Mouse (Mus musculus) hindbrain, embryonic 12.5 days (tissue): ENCODE results near the gene Olfml3. TPM values are rescaled to one million over a fixed set of nuclear protein-coding genes. Genes with fewer than 3 reads are reported as not detected.

Experiments used
- ATAC-seq: fragments of 200-750 bp; cut with Nextera tagmentation; 2 replicates; pipeline ENCODE4 v1.8.0; 2017; ENCODE audit warnings: moderate TSS enrichment; ENCODE audit not compliant: low FRiP score
- H3K27ac ChIP-seq: fragments of 300-500 bp; sonication (generic); 2 replicates; pipeline ENCODE4 v1.5.1; 2016; ENCODE audit warnings: mild to moderate bottlenecking
- H3K27me3 ChIP-seq: fragments of 300-500 bp; sonication (generic); 2 replicates; pipeline ENCODE4 v1.6.1; 2016; ENCODE audit warnings: mild to moderate bottlenecking
- H3K36me3 ChIP-seq: fragments of 300-500 bp; sonication (generic); 2 replicates; pipeline ENCODE4 v1.6.1; 2016; ENCODE audit warnings: mild to moderate bottlenecking
- H3K4me1 ChIP-seq: fragments of 300-500 bp; sonication (generic); 2 replicates; pipeline ENCODE4 v1.6.1; 2016
- H3K4me2 ChIP-seq: fragments of 300-500 bp; sonication (generic); replicated peaks from 2 replicates; pipeline ENCODE4 v1.6.1; 2016; ENCODE audit warnings: mild to moderate bottlenecking
- H3K4me3 ChIP-seq: fragments of 300-500 bp; sonication (generic); 2 replicates; pipeline ENCODE4 v1.5.1; 2016; ENCODE audit warnings: mild to moderate bottlenecking
- H3K9ac ChIP-seq: fragments of 300-500 bp; sonication (generic); 2 replicates; pipeline ENCODE4 v1.6.1; 2016; ENCODE audit warnings: mild to moderate bottlenecking, moderate library complexity
- H3K9me3 ChIP-seq: fragments of 300-500 bp; sonication (generic); replicated peaks from 2 replicates; pipeline ENCODE4 v1.6.1; 2016; ENCODE audit warnings: mild to moderate bottlenecking
- WGBS: fragments of 180-500 bp; shearing (Covaris S2); methylation state at CpG from one replicate; pipeline ENCODE4 v1.1.7; 2016; 5-methylcytosine and 5-hydroxymethylcytosine counted together
- polyA plus RNA-seq: library from polyadenylated mRNA; unstranded; fragments of >200 nt; fragmentation: Nextera tagmentation; extraction: Ambion mirVana; gene quantifications from 2 replicates; pipeline ENCODE4 v1.2.1, GENCODE M21; 2016

Gene Olfml3
- polyA plus RNA-seq, 1 experiment from 2014 or later = 16.9 TPM

DNA sequence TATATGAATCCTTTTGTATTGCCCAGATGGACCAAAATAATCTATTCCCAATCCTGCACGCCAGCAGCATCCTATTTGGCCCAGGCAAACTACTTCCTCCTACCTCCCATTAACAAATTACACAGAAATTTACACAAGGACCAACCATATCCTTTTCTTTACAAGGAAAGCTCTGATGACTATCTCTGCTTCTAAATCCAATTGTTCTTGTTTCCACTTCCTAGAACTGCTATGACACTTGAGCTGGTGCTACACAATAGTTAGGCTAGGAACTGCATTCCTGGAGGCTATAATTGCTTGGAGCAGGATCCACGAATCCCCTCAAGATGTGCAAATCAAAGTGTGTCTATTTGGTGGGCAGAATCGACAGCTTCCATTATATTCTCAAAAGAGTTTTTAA lies 29.0 kb upstream of the Olfml3 start:
- no peak for ATAC-seq
- H3K27ac ChIP-seq = no peak overlapping the region
- no peak overlapping the region for H3K4me2 ChIP-seq
- no peaks in the 10 kb centered on the region for H3K9me3 ChIP-seq
- no peak overlapping the region for H3K4me3 ChIP-seq
- H3K9ac ChIP-seq = no peak overlapping the region
- WGBS = 76% methylated on average over 3 of the region's 3 CpGs
- peaks cover 37% of the 10 kb centered on the region for H3K36me3 ChIP-seq
- H3K4me1 ChIP-seq = no peaks in the 10 kb centered on the region
- no peaks in the 10 kb centered on the region for H3K27me3 ChIP-seq

DNA sequence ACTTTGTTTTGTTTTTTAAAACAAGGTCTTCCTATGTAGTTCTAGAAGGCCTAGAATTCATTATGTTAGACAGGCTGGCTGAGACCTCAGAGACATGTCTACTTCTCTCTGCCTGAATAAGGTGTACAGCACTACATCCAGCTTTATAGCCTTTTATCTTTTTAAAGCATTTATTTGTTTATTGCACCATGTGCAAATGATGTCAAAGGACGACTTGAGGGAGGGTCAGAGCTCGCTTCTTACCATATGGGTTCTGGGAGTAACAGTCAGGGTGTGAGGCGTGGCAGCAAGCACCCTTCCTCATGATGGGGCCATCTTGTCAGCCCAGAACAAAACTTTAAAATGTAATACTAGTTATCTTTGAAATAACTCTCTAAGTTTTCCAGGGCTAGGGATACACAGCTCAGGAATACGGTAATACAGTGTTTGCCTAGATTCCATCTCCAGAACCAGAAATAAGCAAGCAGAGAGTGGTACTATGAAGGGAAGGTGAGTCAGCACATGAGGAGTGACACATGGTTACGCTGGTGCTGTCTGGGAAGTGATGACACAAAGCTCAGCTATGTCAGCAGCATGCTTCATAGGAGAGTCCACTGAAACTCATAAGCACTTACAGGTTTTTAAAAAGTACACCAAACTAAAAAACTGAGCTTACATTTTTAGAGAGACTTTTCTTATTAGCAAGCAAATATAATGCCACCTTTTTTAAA lies 21.6 kb upstream of the Olfml3 start:
- WGBS = 91% methylated on average over 5 of the region's 5 CpGs
- Histone ChIP-seq H3K27ac (no peak overlapping the region), H3K4me2 (no peak overlapping the region), H3K36me3 (peaks cover 68% of the 10 kb centered on the region), H3K9ac (no peak overlapping the region), H3K27me3 (no peaks in the 10 kb centered on the region), H3K4me1 (no peaks in the 10 kb centered on the region), H3K4me3 (no peak overlapping the region), H3K9me3 (no peaks in the 10 kb centered on the region)
- no peak for ATAC-seq

DNA sequence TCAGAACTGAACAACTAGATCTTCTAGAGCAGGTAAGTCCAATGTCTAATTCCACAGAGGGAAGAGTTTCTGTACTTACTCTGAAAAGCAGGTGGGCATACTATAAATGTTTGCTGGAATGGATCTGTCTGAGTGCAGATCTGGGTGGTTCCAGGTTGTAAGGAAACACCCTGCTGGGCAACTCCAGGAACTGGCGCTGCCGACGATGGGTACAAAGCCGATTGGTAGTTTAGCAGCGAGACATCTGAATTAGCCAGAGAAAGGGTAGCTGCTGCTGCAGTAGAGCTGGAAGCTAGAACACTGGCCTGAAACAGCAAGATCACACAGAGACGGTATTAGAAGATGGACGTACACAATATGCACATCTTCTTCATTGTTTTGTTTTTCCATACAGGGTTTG lies 20.7 kb upstream of the Olfml3 start:
- H3K9ac ChIP-seq = no peak overlapping the region
- no peaks in the 10 kb centered on the region for H3K27me3 ChIP-seq
- no peaks in the 10 kb centered on the region for H3K9me3 ChIP-seq
- no peak overlapping the region for H3K4me2 ChIP-seq
- ATAC-seq = no peak
- no peak overlapping the region for H3K4me3 ChIP-seq
- H3K27ac ChIP-seq = no peak overlapping the region
- H3K36me3 ChIP-seq = peaks cover 69% of the 10 kb centered on the region
- no peaks in the 10 kb centered on the region for H3K4me1 ChIP-seq
- WGBS = 85% methylated on average over 7 of the region's 7 CpGs

DNA sequence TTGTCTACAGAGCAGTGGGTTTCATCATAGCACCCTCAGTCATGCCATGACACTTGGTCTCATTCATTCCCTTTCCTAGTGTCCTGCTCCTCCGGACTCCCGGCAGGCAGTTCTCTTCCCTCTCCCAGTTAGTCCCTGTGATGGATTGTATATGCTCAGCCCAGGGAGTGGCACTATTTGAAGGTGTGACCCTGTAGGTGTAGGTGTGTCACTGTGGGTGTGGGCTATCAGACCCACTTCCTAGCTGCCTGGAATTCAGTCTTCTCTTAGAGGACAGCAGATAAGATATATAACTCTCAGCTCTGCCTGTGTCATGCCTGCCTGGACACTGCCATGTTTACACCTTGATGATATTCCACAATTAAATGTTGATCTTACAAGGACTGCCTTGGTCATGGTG lies 19.1 kb upstream of the Olfml3 start:
- WGBS = 92% methylated on average over 2 of the region's 2 CpGs
- Histone ChIP-seq H3K9ac (no peak overlapping the region), H3K4me1 (no peaks in the 10 kb centered on the region), H3K27me3 (no peaks in the 10 kb centered on the region), H3K4me2 (no peak overlapping the region), H3K9me3 (no peaks in the 10 kb centered on the region), H3K27ac (no peak overlapping the region), H3K36me3 (peaks cover 67% of the 10 kb centered on the region), H3K4me3 (no peak overlapping the region)
- no peak for ATAC-seq

DNA sequence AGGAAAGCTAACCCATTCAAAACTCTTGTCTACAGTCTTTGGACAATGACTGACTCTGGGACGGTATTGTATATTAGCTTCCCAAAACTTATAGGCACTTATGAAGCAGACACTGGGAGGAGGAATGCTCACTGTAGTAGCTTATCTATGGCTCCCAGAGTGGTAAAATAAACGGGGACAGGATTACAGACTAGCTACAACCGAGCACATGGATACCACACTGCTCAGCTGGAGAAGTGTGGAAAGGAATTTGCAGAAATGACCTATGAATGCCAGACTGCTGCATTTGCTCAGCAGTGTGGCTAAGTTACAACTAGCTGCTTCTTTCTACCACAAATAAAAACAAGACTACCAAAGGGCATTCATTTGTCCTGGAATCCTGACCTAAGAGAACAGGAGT lies 17.6 kb upstream of the Olfml3 start:
- H3K4me2 ChIP-seq = no peak overlapping the region
- 83% methylated on average over 3 of the region's 3 CpGs for WGBS
- H3K27me3 ChIP-seq = no peaks in the 10 kb centered on the region
- H3K9me3 ChIP-seq = no peaks in the 10 kb centered on the region
- no peak overlapping the region for H3K9ac ChIP-seq
- ATAC-seq = no peak
- no peaks in the 10 kb centered on the region for H3K4me1 ChIP-seq
- no peak overlapping the region for H3K4me3 ChIP-seq
- peaks cover 70% of the 10 kb centered on the region for H3K36me3 ChIP-seq
- no peak overlapping the region for H3K27ac ChIP-seq

DNA sequence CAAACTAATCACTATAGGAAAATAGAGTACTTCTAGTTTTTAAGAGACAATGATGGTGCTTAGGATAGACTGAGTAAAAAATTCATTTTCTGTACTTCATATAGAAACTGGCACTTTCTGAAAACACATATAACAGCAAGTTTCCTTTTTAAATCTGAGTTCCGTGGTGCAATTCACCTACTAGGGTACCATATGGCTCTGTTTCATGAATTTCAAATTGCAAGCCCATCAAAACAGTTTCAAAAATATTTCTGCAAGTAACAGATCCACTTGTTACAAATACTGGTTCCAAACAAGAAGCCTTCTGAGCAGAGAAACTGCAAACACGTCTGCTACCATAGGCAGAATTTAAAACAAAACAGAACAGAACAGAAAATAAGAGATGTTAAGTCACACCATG lies 13.8 kb upstream of the Olfml3 start:
- H3K27ac ChIP-seq = no peak overlapping the region
- peaks cover 75% of the 10 kb centered on the region for H3K36me3 ChIP-seq
- no peak overlapping the region for H3K4me3 ChIP-seq
- no peak overlapping the region for H3K9ac ChIP-seq
- 85% methylated on average over 2 of the region's 2 CpGs for WGBS
- no peaks in the 10 kb centered on the region for H3K27me3 ChIP-seq
- ATAC-seq = no peak
- no peaks in the 10 kb centered on the region for H3K9me3 ChIP-seq
- H3K4me2 ChIP-seq = no peak overlapping the region
- H3K4me1 ChIP-seq = no peaks in the 10 kb centered on the region

DNA sequence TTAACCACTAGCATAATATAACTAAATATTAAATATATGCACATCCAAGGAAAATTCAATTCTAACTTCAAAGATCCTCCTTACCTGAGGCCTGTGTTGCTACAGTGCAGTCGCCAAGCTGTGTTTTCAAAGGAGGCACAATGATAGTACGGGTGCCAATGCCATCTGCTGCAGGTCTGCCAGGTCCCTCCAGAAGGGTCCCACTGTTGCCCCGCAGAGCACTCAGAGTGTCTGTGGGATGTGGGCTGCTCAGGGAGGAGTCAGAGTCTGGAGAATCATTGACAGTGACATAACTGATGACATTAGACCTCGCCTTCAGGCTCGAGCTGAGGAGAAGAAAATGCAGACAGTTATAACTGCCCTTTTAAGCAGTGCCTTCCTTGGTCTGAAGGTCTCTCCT lies 8.9 kb upstream of the Olfml3 start:
- 91% methylated on average over 5 of the region's 5 CpGs for WGBS
- Histone ChIP-seq H3K36me3 (peaks cover 84% of the 10 kb centered on the region), H3K4me2 (no peak overlapping the region), H3K9ac (no peak overlapping the region), H3K27me3 (no peaks in the 10 kb centered on the region), H3K4me3 (no peak overlapping the region), H3K27ac (no peak overlapping the region), H3K4me1 (no peaks in the 10 kb centered on the region), H3K9me3 (no peaks in the 10 kb centered on the region)
- ATAC-seq = no peak

DNA sequence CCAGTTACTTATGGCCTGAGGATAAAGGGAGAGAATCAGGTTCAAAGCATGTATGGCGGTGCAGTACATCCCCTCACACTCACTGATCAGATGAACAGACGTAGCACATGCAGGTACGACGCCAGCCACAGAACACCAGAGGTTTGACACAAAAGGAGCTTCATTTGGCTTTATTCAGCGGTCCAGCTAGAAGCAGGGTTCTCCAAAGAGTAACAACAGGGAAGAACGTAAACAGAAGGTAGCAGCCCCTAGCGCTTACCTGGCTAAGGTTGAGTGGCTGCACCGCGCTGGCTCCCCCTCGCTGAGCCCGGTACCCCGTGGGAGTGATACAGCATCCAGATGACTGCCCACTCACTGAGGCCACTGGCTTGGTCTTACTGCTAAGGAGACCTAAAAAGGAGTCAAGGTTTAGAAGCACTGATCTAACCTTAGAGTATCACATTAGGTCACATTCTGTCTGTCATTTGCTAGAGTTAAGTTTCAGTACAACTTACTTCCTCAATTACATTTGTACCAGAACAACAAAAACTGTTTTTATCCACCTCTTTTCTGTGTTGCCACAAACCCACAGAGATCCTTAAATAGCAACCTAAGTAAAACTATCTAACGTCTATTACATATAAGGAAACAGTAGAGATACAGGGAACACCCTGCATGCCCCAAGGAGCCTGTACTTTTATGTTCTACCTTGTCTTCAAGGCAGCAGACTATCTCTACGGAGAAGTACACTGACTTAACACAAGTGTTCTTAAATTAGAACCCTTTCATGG lies 7.4 kb upstream of the Olfml3 start:
- no peak overlapping the region for H3K4me3 ChIP-seq
- no peak overlapping the region for H3K4me2 ChIP-seq
- 94% methylated on average over 14 of the region's 14 CpGs for WGBS
- no peak overlapping the region for H3K9ac ChIP-seq
- peaks cover 3% of the 10 kb centered on the region; the same call in 1 of the 2 replicates for H3K4me1 ChIP-seq
- H3K36me3 ChIP-seq = peaks cover 74% of the 10 kb centered on the region
- no peaks in the 10 kb centered on the region for H3K9me3 ChIP-seq
- H3K27ac ChIP-seq = no peak overlapping the region
- ATAC-seq = no peak
- no peaks in the 10 kb centered on the region for H3K27me3 ChIP-seq

DNA sequence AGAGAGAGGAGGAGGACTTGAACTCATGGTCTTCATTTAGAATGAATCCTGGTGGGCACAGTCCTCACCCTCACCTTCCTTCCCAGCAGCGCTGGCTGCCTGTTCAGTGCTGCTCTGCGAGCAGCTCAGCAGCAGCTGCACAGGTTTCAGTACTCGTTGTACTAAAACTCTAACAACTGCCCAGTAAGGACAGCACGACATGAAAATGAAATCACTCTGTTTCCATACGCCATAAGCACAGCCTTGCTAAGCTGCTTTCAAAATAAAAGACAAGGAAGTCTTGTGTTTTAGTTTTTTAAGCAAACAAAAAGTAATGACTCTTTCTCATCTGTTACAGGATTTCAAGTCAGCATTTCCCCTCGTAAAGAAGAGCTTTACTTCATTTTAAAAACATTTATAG lies 5.4 kb upstream of the Olfml3 start:
- H3K9ac ChIP-seq = no peak overlapping the region
- no peak for ATAC-seq

DNA sequence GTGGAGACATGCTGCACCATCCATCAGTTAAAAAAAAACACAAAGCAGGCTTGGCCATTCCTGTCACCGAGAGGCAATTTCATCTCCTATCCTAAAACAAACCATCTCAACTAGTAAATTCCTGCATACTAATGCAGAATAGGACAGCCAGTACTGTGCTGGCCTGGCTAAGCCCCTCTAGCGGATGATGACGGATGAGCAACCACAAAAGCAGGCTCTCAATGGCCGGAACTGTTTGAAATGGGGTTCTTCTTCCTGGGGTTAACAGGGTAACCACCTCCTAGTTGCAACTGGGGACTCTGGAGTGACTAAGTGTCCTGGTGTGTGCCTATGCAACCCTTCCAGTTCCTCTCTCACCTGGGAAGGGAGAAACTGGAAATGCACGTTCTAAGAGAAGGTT lies 2.5 kb upstream of the Olfml3 start:
- peaks cover 28% of the 10 kb centered on the region for H3K36me3 ChIP-seq
- no peak for ATAC-seq
- H3K4me2 ChIP-seq = no peak overlapping the region
- 33% methylated on average over 5 of the region's 5 CpGs for WGBS
- no peak overlapping the region for H3K9ac ChIP-seq
- no peaks in the 10 kb centered on the region for H3K27me3 ChIP-seq
- H3K4me3 ChIP-seq = no peak overlapping the region
- no peak overlapping the region for H3K27ac ChIP-seq
- peaks cover 31% of the 10 kb centered on the region for H3K4me1 ChIP-seq
- H3K9me3 ChIP-seq = no peaks in the 10 kb centered on the region

More for the DNA sequence above, 5.4 kb upstream of the Olfml3 start:
- H3K36me3 ChIP-seq = peaks cover 55% of the 10 kb centered on the region
- H3K4me2 ChIP-seq = no peak overlapping the region
- no peaks in the 10 kb centered on the region for H3K27me3 ChIP-seq
- 86% methylated on average over 6 of the region's 6 CpGs for WGBS
- H3K4me1 ChIP-seq = peaks cover 3% of the 10 kb centered on the region; the same call in 1 of the 2 replicates
- H3K4me3 ChIP-seq = no peak overlapping the region
- H3K27ac ChIP-seq = no peak overlapping the region
- no peaks in the 10 kb centered on the region for H3K9me3 ChIP-seq

DNA sequence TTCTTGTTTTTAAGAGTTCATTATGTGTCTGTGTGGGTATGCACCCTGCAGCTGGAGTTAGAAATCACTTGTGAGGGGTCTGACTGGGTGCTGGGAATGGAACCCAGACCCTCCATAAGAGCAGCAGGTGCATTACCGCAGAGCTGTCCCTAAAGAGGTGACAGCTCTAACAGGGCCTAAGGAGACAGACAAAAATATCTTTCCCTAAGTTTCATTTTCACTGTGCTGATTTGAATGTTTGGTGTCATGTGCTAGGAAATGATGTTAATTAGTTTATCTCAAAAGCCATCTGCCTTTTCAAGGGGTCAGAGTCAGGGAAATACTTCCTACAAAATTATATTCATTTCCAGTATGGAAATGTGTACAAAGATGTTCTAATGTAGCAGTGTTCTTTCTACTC lies 1.5 kb upstream of the Olfml3 start, which contains the start of gene Gm10964:
Gm10964 (plus strand) TSS at position 38 of the 400 bp plus-strand sequence.
- Histone ChIP-seq H3K4me3 (peak within 1 kb of the TSS; percentile 22), H3K9ac (no peak within 1 kb of the TSS)
- ATAC-seq = no peak

DNA sequence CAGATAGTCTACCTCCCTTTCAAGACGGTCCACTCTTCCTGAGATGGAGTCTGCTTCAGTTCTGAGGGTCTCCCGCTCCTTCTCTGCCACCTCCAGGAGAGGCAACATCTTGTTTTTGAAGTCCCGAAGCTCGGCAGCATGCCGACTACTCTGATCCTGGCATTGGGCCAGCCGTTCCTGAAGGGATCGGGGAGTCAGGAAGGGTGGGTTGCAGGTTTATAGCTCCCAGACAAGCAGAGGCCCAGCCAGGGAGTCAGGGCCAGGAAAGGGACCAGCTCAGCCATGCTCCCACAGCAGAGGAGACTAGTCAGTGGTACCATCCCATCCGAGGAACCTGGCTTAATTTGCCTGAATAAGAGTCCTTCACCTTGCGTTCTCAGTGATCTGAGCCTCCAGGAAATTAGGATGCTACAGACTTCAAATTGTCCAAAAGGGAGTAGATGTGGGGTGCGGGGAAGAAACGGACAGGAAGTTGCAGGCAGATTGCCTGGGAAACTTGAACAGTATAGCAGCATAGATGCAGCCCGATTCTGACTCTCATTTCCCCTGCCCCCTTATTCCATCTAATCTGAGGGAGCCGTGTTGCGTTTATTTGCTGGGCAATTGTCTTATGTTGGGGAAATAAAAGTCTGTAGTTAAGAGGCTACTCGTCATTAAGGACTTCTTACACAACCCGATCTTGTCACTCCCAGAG lies 593 bp downstream of the Olfml3 start:
- Histone ChIP-seq H3K27me3 (no peaks in the 10 kb centered on the region), H3K4me3 (peak overlapping the region; percentile 22), H3K4me1 (peaks cover 59% of the 10 kb centered on the region), H3K4me2 (peak overlapping the region; percentile 47), H3K36me3 (peaks cover 3% of the 10 kb centered on the region; the same call in 1 of the 2 replicates), H3K27ac (peak overlapping the region; percentile 91), H3K9me3 (no peaks in the 10 kb centered on the region), H3K9ac (peak overlapping the region; percentile 49)
- WGBS = 54% methylated on average over 16 of the region's 16 CpGs
- 0 out of 2 replicates have a peak, but pooled peaks have one; percentile 1 for ATAC-seq

More for the DNA sequence above, 1.5 kb upstream of the Olfml3 start, which contains the start of gene Gm10964:
- H3K9me3 ChIP-seq = no peaks in the 10 kb centered on the region
- H3K36me3 ChIP-seq = peaks cover 18% of the 10 kb centered on the region
- H3K4me2 ChIP-seq = peak within 1 kb of the TSS; percentile 47
- no peaks in the 10 kb centered on the region for H3K27me3 ChIP-seq
- peak within 1 kb of the TSS; percentile 91 for H3K27ac ChIP-seq
- 93% methylated on average over 1 of the region's 1 CpGs for WGBS
- peaks cover 41% of the 10 kb centered on the region for H3K4me1 ChIP-seq
